Comparison of ENCODE assay signal across 7 mouse cellular contexts in the genomic region with DNA sequence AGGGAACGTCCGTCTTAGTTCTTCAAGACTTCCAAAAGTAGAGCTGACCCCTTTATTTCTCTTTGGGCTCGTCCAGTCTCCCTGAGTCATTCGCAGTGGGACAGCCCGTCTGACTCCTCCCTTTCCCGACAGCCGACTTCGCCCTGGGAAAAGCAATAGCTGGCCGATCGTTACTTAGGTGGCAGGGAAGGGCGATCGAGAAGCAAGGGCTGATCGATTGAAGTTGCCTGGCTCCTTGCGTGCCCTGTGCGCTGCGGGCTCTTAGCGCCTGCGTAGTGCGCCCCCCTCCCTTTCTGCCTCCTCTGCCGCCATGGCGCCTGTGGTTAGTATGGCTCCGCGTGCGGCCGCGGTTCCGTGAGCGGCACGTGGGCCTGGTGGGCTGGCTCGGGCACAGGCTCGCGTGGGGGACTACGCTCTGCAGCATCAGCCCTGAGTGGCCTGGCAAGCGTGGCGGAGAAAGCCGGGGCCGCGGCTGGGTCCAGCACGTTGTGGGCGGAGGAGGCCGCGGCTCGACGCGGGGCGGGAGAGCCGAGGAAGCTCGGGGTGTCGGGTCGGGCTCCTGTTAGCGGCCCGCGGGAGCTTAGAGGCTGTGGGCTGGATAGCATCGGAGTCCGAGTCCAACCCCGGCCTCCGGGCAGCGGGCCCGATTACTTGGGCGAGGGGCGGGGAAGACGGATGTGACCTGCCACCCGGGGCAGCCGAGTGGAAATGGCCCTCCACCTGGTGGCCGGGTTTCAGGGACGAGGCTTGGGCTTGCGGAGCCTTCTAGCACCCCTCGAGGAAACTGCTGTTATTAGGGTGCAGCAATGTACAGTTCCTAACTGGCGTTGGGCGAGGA. TPM values are rescaled to one million over a fixed set of nuclear protein-coding genes. Genes with fewer than 3 reads are reported as not detected.
A peak's percentile ranks its signal among the peaks of the same experiment; 100 is the strongest.
DNase-seq lines count a peak whose midpoint lies in the region; ATAC-seq and TF ChIP-seq lines count a peak whose summit lies in the region.

A gene (plus strand): TSS at position 169 of the 838 bp plus-strand sequence.

- TF ChIP-seq CTCF in intestine, postnatal 0 days (IDR thresholded peaks at IDR 0.05; ENCODE audit: low read depth), result peak; percentile 58
- peak; percentile 34; the same call in 1 of the 2 replicates for TF ChIP-seq CTCF in small intestine, adult 2 months (IDR thresholded peaks at IDR 0.05; ENCODE audit: extremely low read depth, insufficient read length, insufficient replicate concordance, low read depth, low read length)

- peak within 1 kb of the TSS; percentile 97 for H3K27ac ChIP-seq in embryonic facial prominence, embryonic 10.5 days (replicated peaks)
- H3K27ac ChIP-seq in intestine, postnatal 0 days (ENCODE audit: low read depth, low read length), result peak within 1 kb of the TSS; percentile 31
- H3K27ac ChIP-seq in midbrain, embryonic 12.5 days (replicated peaks), result peak within 1 kb of the TSS; percentile 40; the same call in 1 of the 2 replicates
- no peak within 1 kb of the TSS for H3K27ac ChIP-seq in small intestine, adult 2 months (ENCODE audit: insufficient read depth, low read depth, low read length)

- peak within 1 kb of the TSS; percentile 88 for H3K4me2 ChIP-seq in intestine, postnatal 0 days (replicated peaks; ENCODE audit: low read depth)
- H3K4me2 ChIP-seq in midbrain, embryonic 12.5 days (replicated peaks), result peak within 1 kb of the TSS; percentile 90

- H3K36me3 ChIP-seq in embryonic facial prominence, embryonic 10.5 days (replicated peaks), result peaks cover 38% of the 10 kb centered on the region
- H3K36me3 ChIP-seq in intestine, postnatal 0 days (ENCODE audit: control insufficient read depth, insufficient read depth), result peaks cover 21% of the 10 kb centered on the region
- H3K36me3 ChIP-seq in midbrain, embryonic 12.5 days, result peaks cover 34% of the 10 kb centered on the region
- peaks cover 22% of the 10 kb centered on the region for H3K36me3 ChIP-seq in small intestine, adult 2 months (ENCODE audit: control insufficient read depth, insufficient read depth, low read length)

- H3K4me3 ChIP-seq in embryonic facial prominence, embryonic 10.5 days, result peak within 1 kb of the TSS; percentile 94
- H3K4me3 ChIP-seq in intestine, postnatal 0 days (ENCODE audit: low read depth, low read length), result peak within 1 kb of the TSS; percentile 78
- H3K4me3 ChIP-seq in midbrain, embryonic 12.5 days, result peak within 1 kb of the TSS; percentile 99
- H3K4me3 ChIP-seq in small intestine, adult 2 months (ENCODE audit: low read depth, low read length), result peak within 1 kb of the TSS; percentile 84

- H3K27me3 ChIP-seq in embryonic facial prominence, embryonic 10.5 days (replicated peaks; ENCODE audit: low read depth, poor library complexity, severe bottlenecking), result 0 out of 2 replicates have a peak, but pooled peaks cover 7% of the 10 kb centered on the region
- H3K27me3 ChIP-seq in intestine, postnatal 0 days (replicated peaks; ENCODE audit: control insufficient read depth, insufficient read depth, low read length), result no peaks in the 10 kb centered on the region
- H3K27me3 ChIP-seq in midbrain, embryonic 12.5 days, result peaks cover 10% of the 10 kb centered on the region
- no peaks in the 10 kb centered on the region for H3K27me3 ChIP-seq in small intestine, adult 2 months (ENCODE audit: control insufficient read depth, insufficient read depth, low read length)

- peak; percentile 92 for DNase-seq in adrenal gland, postnatal 10 days
- DNase-seq in embryonic facial prominence, embryonic 10.5 days (ENCODE audit: low spot score), result peak; percentile 95
- DNase-seq in gonadal fat pad, adult 2 months (ENCODE audit: low read depth), result peak; percentile 82
- DNase-seq in left cerebral cortex, postnatal 4 days, result peak; percentile 93

- intact Hi-C loops in left cerebral cortex, postnatal 4 days (cut with DNase I), result no loop called here

- H3K9ac ChIP-seq in intestine, postnatal 0 days (ENCODE audit: low read depth, low read length), result peak within 1 kb of the TSS; percentile 77
- H3K9ac ChIP-seq in midbrain, embryonic 12.5 days (replicated peaks), result peak within 1 kb of the TSS; percentile 92

- peak; percentile 98 for ATAC-seq in intestine, postnatal 0 days
- ATAC-seq in midbrain, embryonic 12.5 days (ENCODE audit: low FRiP score, low read depth), result peak; percentile 94

- H3K4me1 ChIP-seq in embryonic facial prominence, embryonic 10.5 days, result peaks cover 24% of the 10 kb centered on the region
- H3K4me1 ChIP-seq in intestine, postnatal 0 days (replicated peaks; ENCODE audit: control insufficient read depth, insufficient read depth, low read length), result peaks cover 4% of the 10 kb centered on the region
- peaks cover 18% of the 10 kb centered on the region for H3K4me1 ChIP-seq in midbrain, embryonic 12.5 days
- H3K4me1 ChIP-seq in small intestine, adult 2 months (ENCODE audit: control insufficient read depth, insufficient read depth, insufficient read length, low read length), result peaks cover 5% of the 10 kb centered on the region; the same call in 1 of the 2 replicates

- WGBS in embryonic facial prominence, embryonic 10.5 days, result under 1% methylated on average over 70 of the region's 70 CpGs
- under 1% methylated on average over 70 of the region's 70 CpGs for WGBS in intestine, postnatal 0 days
- under 1% methylated on average over 69 of the region's 70 CpGs for WGBS in midbrain, embryonic 12.5 days
- under 1% methylated on average over 70 of the region's 70 CpGs for WGBS in small intestine, adult 2 months

- no peaks in the 10 kb centered on the region for H3K9me3 ChIP-seq in embryonic facial prominence, embryonic 10.5 days
- H3K9me3 ChIP-seq in intestine, postnatal 0 days (ENCODE audit: control insufficient read depth), result no peaks in the 10 kb centered on the region
- no peaks in the 10 kb centered on the region for H3K9me3 ChIP-seq in midbrain, embryonic 12.5 days

- 0 out of 2 replicates have a peak, but pooled peaks have one; percentile 40 for TF ChIP-seq POLR2A in small intestine, adult 2 months (IDR thresholded peaks at IDR 0.05; ENCODE audit: low read depth, low read length)

RNA-seq across cellular contexts. Expression of the gene that starts here (rescaled TPM):
- total RNA-seq in adrenal gland, postnatal 10 days (2021), result 100 to 1,000 TPM; 484 to 487 TPM
- 360 and 367 TPM in 2 replicates for polyA plus RNA-seq in embryonic facial prominence, embryonic 10.5 days (2016; fragmentation: Nextera tagmentation; extraction: Ambion mirVana)
- polyA plus RNA-seq in gonadal fat pad, adult 2 months (2012; rRNA removed), result 60.1 and 82.3 TPM in 2 replicates
- polyA plus RNA-seq in intestine, postnatal 0 days (2015; fragmentation: Nextera tagmentation; extraction: Ambion mirVana), result 281 and 296 TPM in 2 replicates
- 100 to 1,000 TPM; 335 to 363 TPM for total RNA-seq in left cerebral cortex, postnatal 4 days (2021)
- 264 and 283 TPM in 2 replicates for polyA plus RNA-seq in midbrain, embryonic 12.5 days (2016; fragmentation: Nextera tagmentation; extraction: Ambion mirVana)
- polyA plus RNA-seq in small intestine, adult 2 months (2012; rRNA removed), result 5.0 and 8.7 TPM in 2 replicates
